Mouse (Mus musculus) erythroblast, embryonic 14.5 days (primary cell): Measurements from ENCODE around the gene Sox8. TPM values are rescaled to one million over a fixed set of nuclear protein-coding genes. Genes with fewer than 3 reads are reported as not detected.

ENCODE experiments used
- H3K27me3 ChIP-seq: 2 replicates; pipeline ENCODE4 v1.6.1; 2012; ENCODE audit warnings: inconsistent platforms; ENCODE audit not compliant: control insufficient read depth
- H3K36me3 ChIP-seq: 2 replicates; pipeline ENCODE4 v1.6.1; 2012; ENCODE audit warnings: mild to moderate bottlenecking, inconsistent platforms; ENCODE audit not compliant: control insufficient read depth
- H3K4me1 ChIP-seq: 2 replicates; pipeline ENCODE4 v1.6.1; 2012; ENCODE audit warnings: inconsistent platforms; ENCODE audit not compliant: control insufficient read depth
- H3K4me3 ChIP-seq: replicated peaks from 2 replicates; pipeline ENCODE3; 2012; ENCODE audit warnings: moderate library complexity, mild to moderate bottlenecking, inconsistent platforms
- H3K9me3 ChIP-seq: 2 replicates; pipeline ENCODE4 v1.6.1; 2012; ENCODE audit warnings: low read length, inconsistent platforms, mixed read lengths; ENCODE audit not compliant: control insufficient read depth
- GATA1 ChIP-seq: IDR thresholded peaks from 2 replicates; pipeline ENCODE4 v1.6.1; 2012; ENCODE audit warnings: low read length, inconsistent platforms, mixed read lengths
- TAL1 ChIP-seq: IDR thresholded peaks from 3 replicates; pipeline ENCODE4 v1.6.1; 2012; ENCODE audit warnings: low read length, inconsistent platforms, mixed read lengths
- polyA plus RNA-seq: library from polyadenylated mRNA; stranded (reverse); fragments of >175 nt; gene quantifications from 2 replicates; pipeline ENCODE4 v1.2.3, GENCODE M21; 2012

The Sox8 gene
- polyA plus RNA-seq, 1 experiment: not detected

DNA sequence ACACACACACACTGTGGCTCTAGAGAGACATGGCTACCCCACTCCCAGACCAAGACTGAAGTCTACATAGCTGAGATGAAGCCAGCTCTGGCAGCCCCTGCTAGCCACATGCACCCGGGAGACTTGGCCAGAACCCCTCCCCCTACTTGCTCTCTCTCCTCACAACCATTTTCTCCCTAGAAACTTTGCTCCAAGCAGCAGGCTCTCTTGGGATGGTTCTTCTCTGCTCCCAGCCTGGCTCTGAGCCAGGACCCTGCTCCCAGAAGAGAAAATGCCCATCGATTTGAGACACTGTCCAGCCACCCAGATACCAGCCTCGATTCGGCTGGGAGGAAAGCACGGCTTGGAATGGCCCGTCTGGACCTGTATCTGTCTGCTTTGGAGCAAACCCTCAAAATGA lies 5.2 kb downstream of the Sox8 start:
- no peaks in the 10 kb centered on the region for H3K36me3 ChIP-seq
- H3K27me3 ChIP-seq: peaks cover 44% of the 10 kb centered on the region
- no peak overlapping the region for H3K4me3 ChIP-seq
- no peaks in the 10 kb centered on the region; the same call in 1 of the 2 replicates for H3K9me3 ChIP-seq
- peaks cover 2% of the 10 kb centered on the region; the same call in 1 of the 2 replicates for H3K4me1 ChIP-seq
- TF ChIP-seq TAL1 (no peak), GATA1 (no peak)

- Histone ChIP-seq H3K36me3 (no peaks in the 10 kb centered on the region), H3K4me1 (no peaks in the 10 kb centered on the region), H3K27me3 (peaks cover 40% of the 10 kb centered on the region), H3K9me3 (no peaks in the 10 kb centered on the region), H3K4me3 (no peak overlapping the region)
- TF ChIP-seq TAL1 (no peak), GATA1 (no peak)
Measured at GRCm38 (mm10) chr17:25564481-25564880, 6.0 kb downstream of the Sox8 start.

DNA sequence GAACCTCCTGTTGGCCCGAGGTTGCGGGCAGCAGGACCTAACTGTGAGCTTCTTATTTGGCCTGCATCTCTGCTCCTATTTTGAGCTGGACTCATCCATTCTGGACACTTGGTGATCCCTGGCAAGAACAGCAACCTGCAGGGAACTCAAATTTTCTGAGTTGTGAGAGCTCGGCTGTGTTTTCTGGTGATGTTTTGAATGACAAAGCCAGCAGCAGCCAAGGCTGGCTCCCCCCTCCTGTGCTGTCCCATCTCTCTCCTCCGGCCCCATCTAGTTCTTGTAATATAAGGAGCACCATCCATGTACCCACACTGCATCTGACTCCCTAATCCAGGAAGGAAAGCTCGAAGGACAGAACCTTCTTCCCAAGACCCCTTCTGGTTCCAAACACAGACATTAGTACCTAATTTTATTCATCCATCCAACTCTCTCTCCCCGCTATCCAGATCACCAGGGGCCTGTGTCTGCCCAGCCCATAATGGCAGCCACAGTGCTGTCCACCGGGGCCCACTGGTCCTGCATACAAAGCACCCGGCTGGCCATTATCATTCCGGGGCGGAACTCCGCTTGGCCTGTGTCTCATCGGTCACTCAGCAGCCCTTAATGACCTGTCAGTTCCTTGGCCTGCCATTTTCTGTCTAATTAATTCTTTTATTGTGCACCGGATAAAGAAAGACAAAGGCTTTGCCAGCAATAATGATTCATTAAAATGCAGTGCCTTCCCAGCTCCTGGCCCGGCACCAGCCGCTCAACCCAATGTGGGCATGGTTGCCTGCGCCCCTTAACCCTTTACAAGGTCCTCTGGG lies 9.1 kb downstream of the Sox8 start:
- no peaks in the 10 kb centered on the region for H3K36me3 ChIP-seq
- no peak for TF ChIP-seq GATA1
- TF ChIP-seq TAL1: no peak
- H3K4me3 ChIP-seq: no peak overlapping the region
- H3K4me1 ChIP-seq: no peaks in the 10 kb centered on the region
- H3K27me3 ChIP-seq: peaks cover 36% of the 10 kb centered on the region
- H3K9me3 ChIP-seq: no peaks in the 10 kb centered on the region

DNA sequence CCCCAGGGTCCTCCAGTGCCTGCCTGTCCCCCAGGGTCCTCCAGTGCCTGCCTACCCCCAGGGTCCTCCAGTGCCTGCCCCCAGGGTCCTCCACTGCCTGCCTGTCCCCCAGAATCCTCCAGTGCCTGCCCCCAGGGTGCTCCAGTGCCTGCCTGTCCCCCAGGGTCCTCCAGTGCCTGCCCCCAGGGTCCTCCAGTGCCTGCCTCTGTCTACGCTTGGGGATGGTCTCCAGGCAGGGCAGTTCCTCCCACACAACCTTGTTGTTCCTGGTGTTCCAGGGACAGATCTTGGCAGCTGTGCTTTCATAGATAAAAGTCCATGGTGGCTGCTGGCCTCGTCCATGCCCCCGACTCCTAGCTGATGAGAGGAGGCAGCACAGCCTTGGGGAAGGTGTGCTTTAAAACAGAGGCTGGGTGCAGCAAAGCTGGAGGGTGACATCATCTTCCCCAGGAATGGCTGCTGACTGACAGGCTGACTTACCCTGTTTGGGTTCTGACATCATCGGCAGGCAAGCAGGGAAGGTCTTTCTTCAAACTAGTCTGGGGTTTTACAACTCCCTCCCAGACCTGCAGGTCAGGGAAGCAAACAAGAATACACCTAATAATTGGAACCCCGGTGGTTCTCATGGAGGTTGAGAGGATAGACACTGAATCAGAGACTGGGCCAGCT lies 9.8 kb downstream of the Sox8 start:
- Histone ChIP-seq H3K36me3 (no peaks in the 10 kb centered on the region), H3K27me3 (peaks cover 40% of the 10 kb centered on the region), H3K4me1 (no peaks in the 10 kb centered on the region), H3K9me3 (no peaks in the 10 kb centered on the region), H3K4me3 (no peak overlapping the region)
- TF ChIP-seq GATA1 (no peak), TAL1 (no peak)

DNA sequence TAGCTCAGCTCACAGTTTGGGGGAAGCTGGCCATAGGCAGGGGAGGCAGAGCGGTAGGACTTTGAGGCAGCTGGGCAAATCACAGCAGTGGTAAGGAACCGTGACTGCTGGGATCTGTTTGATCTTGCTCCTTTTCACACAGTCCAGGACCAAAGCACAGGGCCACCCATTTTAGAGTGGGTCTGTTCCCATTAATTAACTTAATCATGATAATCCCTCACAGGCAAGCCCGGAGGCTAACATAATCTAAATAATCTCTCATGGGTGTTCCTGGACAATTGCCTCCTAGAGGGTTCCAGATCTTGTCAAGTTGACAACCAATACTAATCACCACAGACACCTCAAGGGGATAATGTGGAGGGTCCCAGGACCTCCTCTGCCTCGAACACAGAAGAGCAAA lies 10.9 kb downstream of the Sox8 start:
- TF ChIP-seq GATA1 (no peak), TAL1 (no peak)
- peaks cover 45% of the 10 kb centered on the region for H3K27me3 ChIP-seq
- H3K9me3 ChIP-seq: no peaks in the 10 kb centered on the region
- no peaks in the 10 kb centered on the region for H3K4me1 ChIP-seq
- no peak overlapping the region for H3K4me3 ChIP-seq
- H3K36me3 ChIP-seq: no peaks in the 10 kb centered on the region

DNA sequence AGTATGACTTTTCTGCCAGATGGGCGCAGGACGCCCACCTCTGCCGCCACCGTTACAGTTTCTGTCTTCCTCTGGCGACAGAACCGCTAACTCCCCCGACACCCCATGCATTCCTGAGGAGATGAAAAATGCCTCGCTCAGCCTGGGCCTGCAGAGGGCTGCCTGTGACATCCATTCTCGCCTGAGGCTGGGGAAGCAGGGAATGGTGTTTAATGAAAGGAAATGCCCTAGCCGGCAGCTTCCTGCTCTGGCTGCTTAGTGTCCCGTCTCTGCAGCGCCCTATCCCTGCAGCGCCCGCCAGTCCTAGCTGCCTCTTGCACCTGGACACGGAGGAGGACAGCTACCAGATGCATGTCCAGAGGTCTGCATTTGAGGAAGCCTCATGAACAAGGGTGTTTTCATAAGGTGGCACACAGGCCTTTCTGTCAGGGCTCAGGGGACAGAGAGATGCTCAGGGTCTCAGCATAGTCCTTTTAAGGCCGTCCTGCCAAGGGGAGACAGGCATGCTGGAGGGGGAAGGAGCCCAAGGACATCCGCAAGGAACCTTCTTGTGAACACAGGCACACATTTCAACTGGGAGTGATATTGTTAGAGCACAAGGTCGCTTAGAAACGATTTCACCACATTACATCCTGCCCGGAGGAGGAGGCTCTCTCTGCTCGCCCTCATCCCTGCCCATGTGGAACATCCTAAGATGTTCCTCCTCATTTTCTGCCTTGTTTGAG lies 13.7 kb downstream of the Sox8 start:
- TF ChIP-seq GATA1 (no peak), TAL1 (no peak)
- H3K36me3 ChIP-seq: no peaks in the 10 kb centered on the region
- H3K4me1 ChIP-seq: no peaks in the 10 kb centered on the region
- H3K9me3 ChIP-seq: no peaks in the 10 kb centered on the region
- H3K4me3 ChIP-seq: no peak overlapping the region
- peaks cover 45% of the 10 kb centered on the region for H3K27me3 ChIP-seq

GRCm38 (mm10) chr17:25555666-25556629 lies 14.5 kb downstream of the Sox8 start:
- Histone ChIP-seq H3K27me3 (peaks cover 45% of the 10 kb centered on the region), H3K36me3 (no peaks in the 10 kb centered on the region), H3K4me3 (no peak overlapping the region), H3K9me3 (no peaks in the 10 kb centered on the region), H3K4me1 (no peaks in the 10 kb centered on the region)
- no peak for TF ChIP-seq GATA1
- no peak for TF ChIP-seq TAL1

GRCm38 (mm10) chr17:25555159-25555558 lies 15.3 kb downstream of the Sox8 start:
- TF ChIP-seq TAL1 (no peak), GATA1 (no peak)
- Histone ChIP-seq H3K27me3 (peaks cover 41% of the 10 kb centered on the region), H3K4me1 (no peaks in the 10 kb centered on the region), H3K9me3 (no peaks in the 10 kb centered on the region), H3K36me3 (no peaks in the 10 kb centered on the region), H3K4me3 (no peak overlapping the region)
